In the genomic region with DNA sequence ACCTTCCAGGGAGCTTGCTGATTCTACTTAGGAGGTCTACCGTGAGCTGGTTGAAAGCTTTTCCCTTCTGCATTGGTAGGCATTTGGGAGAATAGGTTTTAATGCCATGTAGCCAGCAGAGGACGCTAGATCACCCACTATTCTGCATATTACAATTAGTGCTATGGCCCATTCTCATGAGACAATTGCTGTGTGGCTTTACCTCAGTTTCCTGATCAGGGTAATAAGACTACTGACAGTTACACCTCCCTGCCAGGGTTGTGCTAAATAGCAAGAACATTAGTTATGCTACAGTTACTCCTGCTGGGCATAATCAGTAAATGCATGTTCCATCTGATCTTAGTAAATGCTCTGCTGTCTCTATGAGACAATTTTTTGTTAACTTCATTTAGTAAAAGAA, we compare ENCODE assay signal across 14 mouse cellular contexts.
A peak's percentile ranks its signal among the peaks of the same experiment; 100 is the strongest.
DNase-seq lines count a peak whose midpoint lies in the region; ATAC-seq and TF ChIP-seq lines count a peak whose summit lies in the region.
"Had no signal": no experiment of that assay in that cellular context is flagged by ENCODE, and none has a peak within 500 bp of the region (broad histone marks: within the 10 kb centered on the region; RNA-seq: fewer than 3 reads in every experiment).

No protein-coding gene starts in this region.

- no peak overlapping the region for H3K4me3 ChIP-seq in heart, embryonic 10.5 days
- H3K4me3 ChIP-seq in heart, embryonic 12.5 days, result no peak overlapping the region
- H3K4me3 ChIP-seq in lung, embryonic 14.5 days (ENCODE audit: low read depth, low read length), result no peak overlapping the region
- no peak overlapping the region for H3K4me3 ChIP-seq in G1E (ENCODE audit: low read depth, low read length)
- H3K4me3 ChIP-seq: hindbrain, embryonic 15.5 days; limb, embryonic 15.5 days; neural tube, embryonic 15.5 days had no signal

- no peak overlapping the region for H3K4me2 ChIP-seq in heart, embryonic 12.5 days
- H3K4me2 ChIP-seq in lung, embryonic 14.5 days, result no peak overlapping the region
- H3K4me2 ChIP-seq: hindbrain, embryonic 15.5 days; limb, embryonic 15.5 days; neural tube, embryonic 15.5 days had no signal

- H3K9me3 ChIP-seq in heart, embryonic 10.5 days, result no peaks in the 10 kb centered on the region
- no peaks in the 10 kb centered on the region for H3K9me3 ChIP-seq in heart, embryonic 12.5 days (replicated peaks)
- no peaks in the 10 kb centered on the region for H3K9me3 ChIP-seq in lung, embryonic 14.5 days (ENCODE audit: low read depth, low read length)
- H3K9me3 ChIP-seq in G1E (replicated peaks), result no peaks in the 10 kb centered on the region
- H3K9me3 ChIP-seq: hindbrain, embryonic 15.5 days; limb, embryonic 15.5 days; neural tube, embryonic 15.5 days had no signal

- H3K36me3 ChIP-seq in heart, embryonic 10.5 days, result no peaks in the 10 kb centered on the region
- no peaks in the 10 kb centered on the region for H3K36me3 ChIP-seq in heart, embryonic 12.5 days
- H3K36me3 ChIP-seq in lung, embryonic 14.5 days (ENCODE audit: insufficient read depth), result no peaks in the 10 kb centered on the region
- H3K36me3 ChIP-seq in G1E (replicated peaks), result no peaks in the 10 kb centered on the region
- H3K36me3 ChIP-seq: hindbrain, embryonic 15.5 days; limb, embryonic 15.5 days; neural tube, embryonic 15.5 days had no signal

- H3K27me3 ChIP-seq in heart, embryonic 10.5 days (ENCODE audit: insufficient read depth, poor library complexity, severe bottlenecking), result peaks cover 14% of the 10 kb centered on the region; the same call in 1 of the 2 replicates
- peaks cover 3% of the 10 kb centered on the region for H3K27me3 ChIP-seq in heart, embryonic 12.5 days (replicated peaks)
- no peaks in the 10 kb centered on the region for H3K27me3 ChIP-seq in lung, embryonic 14.5 days (ENCODE audit: insufficient read depth, low read length)
- peaks cover 21% of the 10 kb centered on the region for H3K27me3 ChIP-seq in G1E (ENCODE audit: insufficient read depth, low read length)
- H3K27me3 ChIP-seq: hindbrain, embryonic 15.5 days; limb, embryonic 15.5 days; neural tube, embryonic 15.5 days had no signal

- TF ChIP-seq CTCF in lung, embryonic 14.5 days (IDR thresholded peaks at IDR 0.05; ENCODE audit: low read depth), result peak; percentile 39; the same call in 1 of the 2 replicates
- TF ChIP-seq CTCF in G1E (IDR thresholded peaks at IDR 0.05; ENCODE audit: low read depth, low read length), result peak; percentile 38; the same call in 1 of the 2 replicates

- DNase-seq in heart, embryonic 10.5 days (ENCODE audit: low spot score), result peak; percentile 20
- peak; percentile 16 for DNase-seq in lung, embryonic 14.5 days
- DNase-seq in lung, postnatal 14 days, result no peak
- DNase-seq in G1E (ENCODE audit: low spot score), result no peak
- no peak for DNase-seq in left cerebral cortex, adult 9 months (ENCODE audit: low spot score in 2 of 2)
- DNase-seq: adrenal gland, adult 8-10 months; cerebellum, adult 8-10 months; kidney, adult 8-10 months; lung, postnatal 10 days had no signal

- no peak for ATAC-seq in heart, embryonic 12.5 days (ENCODE audit: insufficient number of reproducible peaks, low FRiP score)
- no peak for ATAC-seq in lung, embryonic 14.5 days (ENCODE audit: insufficient read depth)
- ATAC-seq in G1E (ENCODE audit: extremely low read depth, insufficient number of reproducible peaks, low FRiP score, poor library complexity, severe bottlenecking), result no peak
- peak; percentile 24; the same call in 1 of the 2 replicates for ATAC-seq in megakaryocyte progenitor cell, adult 5-6 weeks (replicated peaks; ENCODE audit: poor library complexity)

- no peak overlapping the region for H3K27ac ChIP-seq in heart, embryonic 10.5 days
- no peak overlapping the region for H3K27ac ChIP-seq in heart, embryonic 12.5 days (ENCODE audit: poor library complexity, severe bottlenecking)
- no peak overlapping the region for H3K27ac ChIP-seq in lung, embryonic 14.5 days (ENCODE audit: low read depth)
- H3K27ac ChIP-seq: hindbrain, embryonic 15.5 days; limb, embryonic 15.5 days; neural tube, embryonic 15.5 days had no signal

- WGBS in heart, embryonic 10.5 days, result 27% methylated on average over 2 of the region's 2 CpGs
- 30% methylated on average over 2 of the region's 2 CpGs for WGBS in heart, embryonic 12.5 days
- WGBS in lung, embryonic 14.5 days, result 24% methylated on average over 2 of the region's 2 CpGs

- 0 out of 2 replicates have a peak, but pooled peaks cover 5% of the 10 kb centered on the region for H3K4me1 ChIP-seq in heart, embryonic 10.5 days
- 0 out of 2 replicates have a peak, but pooled peaks cover 2% of the 10 kb centered on the region for H3K4me1 ChIP-seq in heart, embryonic 12.5 days (replicated peaks)
- no peaks in the 10 kb centered on the region for H3K4me1 ChIP-seq in lung, embryonic 14.5 days (ENCODE audit: insufficient read depth)
- peaks cover 10% of the 10 kb centered on the region for H3K4me1 ChIP-seq in G1E (ENCODE audit: insufficient read depth, low read depth, low read length)
- H3K4me1 ChIP-seq: limb, embryonic 15.5 days had no signal

- no peak overlapping the region for H3K9ac ChIP-seq in heart, embryonic 12.5 days
- H3K9ac ChIP-seq in lung, embryonic 14.5 days, result no peak overlapping the region
- H3K9ac ChIP-seq: hindbrain, embryonic 15.5 days; limb, embryonic 15.5 days; neural tube, embryonic 15.5 days had no signal

Comparison
In these comparisons a context has a peak if more than half of its experiments do, and no peak if none do; other contexts are left out.
1. DNase-seq: peak in heart, embryonic 10.5 days (single experiment) and lung, embryonic 14.5 days (single experiment); none in lung, postnatal 14 days (single experiment), G1E (single experiment) and left cerebral cortex, adult 9 months (0 of 2).